Mouse (Mus musculus): ENCODE measurements around the gene Ccdc58.
"Not testable (repeated sequence)": the region's sequence is repeated elsewhere in the genome, so short reads cannot be mapped to it uniquely, and the experiment has no call there.

Gene Ccdc58

GRCm38 (mm10) chr16:36071450-36072379 lies at the start of gene Ccdc58, which contains the start of gene Fam162a:
Gene Ccdc58, plus strand, starts transcription at chr16:36071685.
Gene Fam162a, minus strand, starts transcription at chr16:36071594.
- peak; percentile 90 for DNase-seq (ENCODE audit: extremely low read depth, insufficient read length, low spot score)

GRCm38 (mm10) chr16:36028120-36028519 lies 43.4 kb upstream of the Ccdc58 start:
- DNase-seq (ENCODE audit: extremely low read depth, insufficient read length, low spot score), result not testable (repeated sequence)

- DNase-seq (ENCODE audit: extremely low read depth, insufficient read length, low spot score), result peak; percentile 90
Observed at GRCm38 (mm10) chr16:36040640-36041624, 30.6 kb upstream of the Ccdc58 start, which contains the start of gene Wdr5b. Gene Wdr5b, plus strand, starts transcription at chr16:36041190.

GRCm38 (mm10) chr16:36041625-36042020 lies 29.9 kb upstream of the Ccdc58 start:
- no peak for DNase-seq (ENCODE audit: extremely low read depth, insufficient read length, low spot score)

GRCm38 (mm10) chr16:36043073-36043472 lies 28.4 kb upstream of the Ccdc58 start:
- DNase-seq (ENCODE audit: extremely low read depth, insufficient read length, low spot score), result no peak

GRCm38 (mm10) chr16:36043964-36044363 lies 27.5 kb upstream of the Ccdc58 start:
- DNase-seq (ENCODE audit: extremely low read depth, insufficient read length, low spot score), result no peak

- DNase-seq (ENCODE audit: extremely low read depth, insufficient read length, low spot score), result no peak
Observed at GRCm38 (mm10) chr16:36047538-36047937, 23.9 kb upstream of the Ccdc58 start.

- DNase-seq (ENCODE audit: extremely low read depth, insufficient read length, low spot score), result no peak
Observed at GRCm38 (mm10) chr16:36051491-36051890, 20.0 kb upstream of the Ccdc58 start.

GRCm38 (mm10) chr16:36053524-36054275 lies 17.8 kb upstream of the Ccdc58 start:
- DNase-seq (ENCODE audit: extremely low read depth, insufficient read length, low spot score), result no peak

GRCm38 (mm10) chr16:36054920-36055319 lies 16.6 kb upstream of the Ccdc58 start:
- no peak for DNase-seq (ENCODE audit: extremely low read depth, insufficient read length, low spot score)

- no peak for DNase-seq (ENCODE audit: extremely low read depth, insufficient read length, low spot score)
Observed at GRCm38 (mm10) chr16:36056416-36056815, 15.1 kb upstream of the Ccdc58 start.

GRCm38 (mm10) chr16:36057933-36058475 lies 13.5 kb upstream of the Ccdc58 start:
- DNase-seq (ENCODE audit: extremely low read depth, insufficient read length, low spot score), result no peak

- not testable (repeated sequence) for DNase-seq (ENCODE audit: extremely low read depth, insufficient read length, low spot score)
Observed at GRCm38 (mm10) chr16:36062534-36062933, 9.0 kb upstream of the Ccdc58 start.

GRCm38 (mm10) chr16:36063315-36063714 lies 8.2 kb upstream of the Ccdc58 start:
- DNase-seq (ENCODE audit: extremely low read depth, insufficient read length, low spot score), result no peak

- no peak for DNase-seq (ENCODE audit: extremely low read depth, insufficient read length, low spot score)
Observed at GRCm38 (mm10) chr16:36064904-36065303, 6.6 kb upstream of the Ccdc58 start.

- no peak for DNase-seq (ENCODE audit: extremely low read depth, insufficient read length, low spot score)
Observed at GRCm38 (mm10) chr16:36067694-36068093, 3.8 kb upstream of the Ccdc58 start.

- DNase-seq (ENCODE audit: extremely low read depth, insufficient read length, low spot score), result no peak
Observed at GRCm38 (mm10) chr16:36068356-36068755, 3.1 kb upstream of the Ccdc58 start.

- DNase-seq (ENCODE audit: extremely low read depth, insufficient read length, low spot score), result peak; percentile 14
Observed at GRCm38 (mm10) chr16:36069819-36070575, 1.5 kb upstream of the Ccdc58 start.

- no peak for DNase-seq (ENCODE audit: extremely low read depth, insufficient read length, low spot score)
Observed at GRCm38 (mm10) chr16:36071071-36071449, 425 bp upstream of the Ccdc58 start.
